Mouse (Mus musculus) forebrain, embryonic 11.5 days (tissue): ENCODE data around the gene Proser3. TPM values are rescaled to one million over a fixed set of nuclear protein-coding genes. Genes with fewer than 3 reads are reported as not detected.

Experiments
- ATAC-seq: fragments of 200-750 bp; cut with Nextera tagmentation; replicated peaks from 2 replicates; pipeline ENCODE4 v1.8.0; 2017; ENCODE audit warnings: moderate TSS enrichment; ENCODE audit not compliant: low FRiP score
- DNase-seq: peaks from one replicate; pipeline ENCODE4 v3.0.0-alpha.2; 2017; ENCODE audit warnings: low spot score
- H3K27ac ChIP-seq: fragments of 300-500 bp; sonication (generic); 2 replicates; pipeline ENCODE4 v1.5.1; 2014; ENCODE audit warnings: low read depth, low read length
- H3K27me3 ChIP-seq: fragments of 300-500 bp; sonication (generic); 2 replicates; pipeline ENCODE4 v1.6.1; 2014; ENCODE audit warnings: mild to moderate bottlenecking, low read length, mixed read lengths; ENCODE audit not compliant: control insufficient read depth, insufficient read depth
- H3K36me3 ChIP-seq: fragments of 300-500 bp; sonication (generic); 2 replicates; pipeline ENCODE4 v1.6.1; 2014; ENCODE audit warnings: mild to moderate bottlenecking, low read length, moderate library complexity, mixed read lengths; ENCODE audit not compliant: control insufficient read depth, insufficient read depth
- H3K4me1 ChIP-seq: fragments of 300-500 bp; sonication (generic); replicated peaks from 2 replicates; pipeline ENCODE4 v1.6.1; 2014; ENCODE audit warnings: low read length, mixed read lengths; ENCODE audit not compliant: control insufficient read depth, insufficient read depth
- H3K4me2 ChIP-seq: fragments of 300-500 bp; sonication (generic); 2 replicates; pipeline ENCODE4 v1.6.1; 2014; ENCODE audit warnings: low read depth, mild to moderate bottlenecking, low read length, moderate library complexity, mixed read lengths; ENCODE audit not compliant: severe bottlenecking
- H3K4me3 ChIP-seq: fragments of 300-500 bp; sonication (generic); 2 replicates; pipeline ENCODE4 v1.5.1; 2014; ENCODE audit warnings: low read depth, low read length
- H3K9ac ChIP-seq: fragments of 300-500 bp; sonication (generic); 2 replicates; pipeline ENCODE4 v1.6.1; 2014; ENCODE audit warnings: low read length
- H3K9me3 ChIP-seq: fragments of 300-500 bp; sonication (generic); 2 replicates; pipeline ENCODE4 v1.6.1; 2016; ENCODE audit warnings: low read length, mixed read lengths; ENCODE audit not compliant: control insufficient read depth
- WGBS: fragments of 180-500 bp; shearing (Covaris S2); extraction: QIAGEN DNeasy Blood & Tissue Kit; methylation state at CpG from one replicate; pipeline ENCODE4 v1.1.7; 2014; 5-methylcytosine and 5-hydroxymethylcytosine counted together
- polyA plus RNA-seq: library from polyadenylated mRNA; unstranded; fragments of >200 nt; fragmentation: Nextera tagmentation; extraction: Ambion mirVana; gene quantifications from 2 replicates; pipeline ENCODE4 v1.2.1, GENCODE M21; 2014

Gene Proser3
- polyA plus RNA-seq, 1 experiment from 2014 or later: 23.6 TPM

DNA sequence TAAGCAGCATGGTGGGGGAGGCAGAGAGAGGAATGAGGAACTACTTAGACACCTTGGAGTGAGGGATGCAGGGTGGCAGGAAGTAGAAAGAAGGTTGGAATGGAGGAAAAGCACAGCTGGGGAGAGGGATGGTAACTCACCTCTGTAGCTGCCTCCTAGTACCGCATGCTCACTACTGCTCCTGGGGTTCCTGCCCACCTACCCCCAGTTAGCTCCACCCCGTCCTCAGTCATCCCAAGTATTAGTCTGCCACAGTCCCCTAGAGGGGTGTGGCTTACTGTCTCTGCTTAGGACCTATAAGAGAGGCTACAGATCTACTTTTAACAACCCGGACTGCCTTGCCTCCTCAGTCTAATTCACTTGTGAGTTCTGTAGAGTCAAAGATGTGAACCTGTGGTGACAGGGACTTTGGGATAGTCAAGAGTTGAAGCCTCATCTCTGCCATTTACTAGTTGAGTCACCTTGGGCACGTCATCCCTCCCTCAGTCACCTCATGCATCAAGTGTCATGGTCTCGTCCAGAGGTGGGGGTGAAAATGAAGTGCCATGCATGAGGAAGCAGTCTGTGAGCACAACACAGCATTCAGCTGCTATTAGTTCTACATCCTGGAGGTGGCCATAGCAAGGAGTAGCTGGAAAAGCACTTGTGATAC lies 40.8 kb upstream of the Proser3 start:
- H3K36me3 ChIP-seq: no peaks in the 10 kb centered on the region
- no peaks in the 10 kb centered on the region for H3K27me3 ChIP-seq
- H3K27ac ChIP-seq: no peak overlapping the region
- no peak overlapping the region for H3K4me2 ChIP-seq
- WGBS: 60% methylated on average over 5 of the region's 5 CpGs
- no peaks in the 10 kb centered on the region; the same call in 1 of the 2 replicates for H3K4me1 ChIP-seq
- no peaks in the 10 kb centered on the region for H3K9me3 ChIP-seq
- H3K4me3 ChIP-seq: no peak overlapping the region
- no peak for ATAC-seq
- no peak overlapping the region for H3K9ac ChIP-seq
- DNase-seq: no peak

DNA sequence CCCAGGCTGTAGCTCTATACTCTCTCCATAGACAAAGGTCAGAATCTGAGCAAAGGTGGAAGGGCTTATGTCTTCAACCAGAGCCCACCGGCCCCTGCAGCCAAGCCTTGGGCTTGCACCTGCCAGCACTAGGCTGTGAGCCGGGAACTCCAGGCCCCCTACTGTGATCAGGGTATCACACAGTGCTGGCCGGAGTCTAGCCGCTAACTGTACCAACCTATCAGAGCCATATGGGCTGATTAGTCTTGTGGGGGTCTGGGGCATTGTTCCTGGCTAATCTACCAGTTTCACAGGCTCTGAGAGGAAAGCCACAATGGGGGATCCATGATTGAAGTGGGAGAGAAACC lies 39.5 kb upstream of the Proser3 start:
- Histone ChIP-seq H3K4me3 (no peak overlapping the region), H3K27ac (no peak overlapping the region), H3K9me3 (no peaks in the 10 kb centered on the region), H3K9ac (no peak overlapping the region), H3K4me1 (peaks cover 8% of the 10 kb centered on the region), H3K27me3 (no peaks in the 10 kb centered on the region), H3K36me3 (no peaks in the 10 kb centered on the region), H3K4me2 (no peak overlapping the region)
- ATAC-seq: no peak
- no peak for DNase-seq
- 27% methylated on average over 4 of the region's 4 CpGs for WGBS

DNA sequence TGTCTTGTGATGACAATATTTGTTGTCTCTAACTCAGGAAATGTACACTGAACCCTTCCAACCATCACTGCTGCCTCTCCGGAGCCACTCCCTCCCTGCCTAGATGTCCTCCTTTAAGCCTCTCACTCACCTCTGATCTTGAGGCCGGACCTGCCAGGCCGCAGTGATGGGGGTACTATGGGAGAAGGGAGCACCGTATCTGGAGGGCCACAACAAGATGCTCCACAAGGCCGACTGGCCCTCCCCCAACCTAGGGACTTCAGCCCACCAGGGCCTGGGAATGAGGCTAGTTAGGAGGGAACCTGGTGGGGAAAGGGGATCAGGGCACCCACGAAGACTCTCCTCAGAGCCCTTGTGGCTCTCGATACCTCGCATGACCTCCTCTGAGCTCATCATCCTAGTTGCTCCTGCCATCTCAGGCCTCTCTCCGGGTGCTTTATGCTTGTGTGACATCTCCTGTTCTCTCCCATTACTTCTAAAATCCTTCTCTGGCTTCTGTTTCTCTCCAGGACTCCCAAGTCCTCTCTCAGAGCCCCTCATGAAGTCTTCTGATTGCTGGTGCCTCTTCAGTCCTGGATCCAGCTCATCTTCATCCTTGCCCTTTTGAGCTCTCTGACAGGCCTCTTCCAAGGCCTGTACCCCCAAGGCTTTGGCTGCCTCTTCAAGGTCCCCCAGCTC lies 39.0 kb upstream of the Proser3 start:
- ATAC-seq (no peak), DNase-seq (no peak)
- Histone ChIP-seq H3K9me3 (no peaks in the 10 kb centered on the region), H3K36me3 (no peaks in the 10 kb centered on the region), H3K27ac (no peak overlapping the region), H3K4me2 (no peak overlapping the region), H3K9ac (no peak overlapping the region), H3K4me3 (no peak overlapping the region), H3K4me1 (peaks cover 8% of the 10 kb centered on the region), H3K27me3 (no peaks in the 10 kb centered on the region)
- 86% methylated on average over 9 of the region's 9 CpGs for whole genome bisulfite sequencing

DNA sequence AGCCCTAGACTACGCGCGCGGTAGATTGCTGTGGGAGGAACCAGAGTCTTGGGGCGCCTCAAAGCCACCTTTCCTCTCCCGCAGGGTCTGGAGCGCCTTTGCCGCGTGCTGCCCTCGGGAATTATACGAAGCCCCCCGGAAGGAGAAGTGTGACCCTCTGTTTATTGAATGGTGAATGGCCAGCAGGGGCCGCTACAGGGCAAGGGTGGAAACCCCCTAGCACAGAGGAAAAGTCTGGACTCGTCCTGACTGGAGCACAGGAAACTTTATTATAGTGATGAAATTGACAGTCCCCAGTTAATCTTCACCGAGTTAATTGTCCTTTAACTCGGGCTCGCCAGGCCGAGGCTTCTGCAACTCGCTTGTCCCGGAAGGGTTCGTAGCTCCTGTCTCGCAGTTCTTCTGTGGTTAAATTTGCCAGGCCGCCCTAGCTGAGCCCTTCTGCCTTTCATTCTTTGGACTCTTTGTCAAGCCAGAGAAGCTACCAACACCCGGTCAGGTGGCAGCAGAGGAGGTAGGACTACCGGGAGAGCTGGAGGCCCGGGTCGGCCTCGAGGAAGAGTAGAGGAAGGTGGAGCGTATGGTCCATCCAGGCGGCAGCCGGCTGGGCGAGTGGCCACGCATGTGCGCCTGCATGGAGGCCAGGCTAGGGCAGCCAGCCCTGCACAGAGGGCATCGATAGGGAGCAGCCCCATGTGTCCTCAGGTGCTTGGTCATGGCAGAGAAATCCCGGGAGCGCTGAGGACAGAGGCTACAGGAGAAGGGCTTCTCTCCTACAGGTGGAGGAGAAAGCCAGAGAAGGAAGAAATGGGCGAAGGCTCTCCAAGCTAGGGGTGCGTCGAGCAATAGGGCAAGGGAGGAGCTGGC lies 37.6 kb upstream of the Proser3 start:
- Histone ChIP-seq H3K36me3 (peaks cover 4% of the 10 kb centered on the region; the same call in 1 of the 2 replicates), H3K4me3 (peak overlapping the region; percentile 96), H3K9ac (peak overlapping the region; percentile 99), H3K27me3 (no peaks in the 10 kb centered on the region), H3K9me3 (no peaks in the 10 kb centered on the region), H3K4me1 (peaks cover 8% of the 10 kb centered on the region), H3K27ac (peak overlapping the region; percentile 13), H3K4me2 (peak overlapping the region; percentile 93)
- 29% methylated on average over 40 of the region's 40 CpGs for WGBS
- DNase-seq: peak; percentile 94
- ATAC-seq: peak; percentile 63

DNA sequence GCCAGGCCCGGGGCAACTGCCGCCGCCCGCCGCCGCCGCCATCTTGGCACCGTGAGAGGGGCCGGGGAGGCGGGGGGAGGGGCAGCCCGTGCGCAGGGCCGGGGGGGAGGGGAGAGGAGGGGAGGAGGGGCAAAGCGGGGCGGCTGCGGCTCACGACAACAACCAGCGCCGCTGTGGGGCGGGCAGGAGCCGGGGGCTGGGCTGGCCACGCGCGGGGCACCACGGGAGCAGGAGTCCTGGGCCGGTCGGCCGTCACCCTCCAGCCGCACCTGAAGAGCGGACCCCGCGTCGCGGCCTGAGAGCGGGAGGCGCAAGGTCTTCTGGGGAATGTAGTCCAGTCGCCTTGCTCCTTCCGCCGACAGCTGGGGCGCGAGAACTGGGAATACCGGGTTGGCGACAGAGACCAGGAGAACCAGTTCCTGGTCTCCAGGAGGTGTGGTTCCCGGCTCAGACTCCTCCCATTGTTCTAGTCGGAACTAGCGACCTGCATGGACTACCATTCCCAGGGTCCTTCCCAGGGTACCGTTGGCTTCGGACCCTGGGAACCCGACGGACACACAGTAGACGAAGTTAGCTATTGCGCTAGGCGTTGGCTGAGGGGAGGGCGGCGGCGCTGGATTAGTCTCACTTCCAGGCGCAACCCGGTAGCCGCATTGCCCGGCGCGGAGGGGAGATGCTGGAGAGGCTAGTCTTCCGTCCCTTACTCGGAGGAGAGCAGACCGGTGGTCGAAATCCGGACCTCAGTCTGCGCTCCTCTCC lies 36.8 kb upstream of the Proser3 start, which contains the start of gene Kmt2b:
Kmt2b (minus strand) TSS at position 51 of the 759 bp plus-strand sequence.
- peak within 1 kb of the TSS; percentile 99 for H3K9ac ChIP-seq
- under 1% methylated on average over 48 of the region's 68 CpGs for WGBS
- ATAC-seq: peak; percentile 95
- DNase-seq: peak; percentile 99
- peak within 1 kb of the TSS; percentile 96 for H3K4me3 ChIP-seq
- H3K4me2 ChIP-seq: peak within 1 kb of the TSS; percentile 93
- H3K27me3 ChIP-seq: no peaks in the 10 kb centered on the region
- peak within 1 kb of the TSS; percentile 85 for H3K27ac ChIP-seq
- H3K9me3 ChIP-seq: no peaks in the 10 kb centered on the region
- peaks cover 9% of the 10 kb centered on the region; the same call in 1 of the 2 replicates for H3K36me3 ChIP-seq
- H3K4me1 ChIP-seq: peaks cover 8% of the 10 kb centered on the region

DNA sequence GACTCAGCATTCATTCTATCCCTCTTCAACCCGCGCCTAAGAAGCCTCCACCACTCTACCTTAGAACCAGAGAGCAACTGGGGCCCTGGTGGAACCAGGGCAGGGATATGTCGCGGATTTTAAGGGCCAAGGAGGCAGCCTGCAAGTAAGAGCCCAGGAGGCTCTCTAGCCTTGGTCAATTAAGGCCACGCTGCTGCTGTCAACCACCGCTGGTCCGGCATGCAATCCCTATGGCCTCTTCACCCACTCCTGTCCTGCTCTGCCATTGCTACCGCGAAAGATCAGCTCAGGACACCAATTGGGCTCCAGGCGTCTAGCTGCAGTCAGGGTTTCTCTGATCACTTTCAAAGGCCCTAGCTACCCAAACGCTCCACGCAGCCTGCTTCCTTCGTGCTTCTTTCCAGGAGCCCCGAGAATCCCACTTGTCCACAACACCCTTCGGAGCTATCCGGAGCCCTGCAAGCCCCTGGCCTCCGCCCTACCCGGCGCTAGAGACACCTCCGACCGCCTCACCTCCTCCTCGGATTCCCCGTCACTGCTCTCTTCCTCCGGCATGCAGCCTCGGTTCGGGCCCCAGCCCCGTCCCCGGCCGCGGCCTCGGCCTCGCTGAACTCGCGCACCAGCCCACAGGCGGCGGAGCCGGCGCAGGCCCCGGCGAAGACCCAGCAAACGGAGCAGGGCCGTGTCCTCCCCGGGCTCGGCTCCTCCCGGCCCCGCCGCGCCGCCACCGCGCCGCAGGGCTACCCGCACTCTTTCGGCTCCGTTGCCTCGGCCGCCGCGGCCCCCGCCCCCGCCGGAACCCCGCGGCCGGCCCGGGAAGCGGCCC lies 36.0 kb upstream of the Proser3 start:
- WGBS: under 1% methylated on average over 60 of the region's 67 CpGs
- ATAC-seq (peak; percentile 50), DNase-seq (peak; percentile 79)
- Histone ChIP-seq H3K4me1 (peaks cover 8% of the 10 kb centered on the region), H3K4me3 (peak overlapping the region; percentile 96), H3K27me3 (no peaks in the 10 kb centered on the region), H3K4me2 (peak overlapping the region; percentile 93), H3K9me3 (no peaks in the 10 kb centered on the region), H3K9ac (peak overlapping the region; percentile 99), H3K36me3 (peaks cover 11% of the 10 kb centered on the region; the same call in 1 of the 2 replicates), H3K27ac (peak overlapping the region; percentile 85)

DNA sequence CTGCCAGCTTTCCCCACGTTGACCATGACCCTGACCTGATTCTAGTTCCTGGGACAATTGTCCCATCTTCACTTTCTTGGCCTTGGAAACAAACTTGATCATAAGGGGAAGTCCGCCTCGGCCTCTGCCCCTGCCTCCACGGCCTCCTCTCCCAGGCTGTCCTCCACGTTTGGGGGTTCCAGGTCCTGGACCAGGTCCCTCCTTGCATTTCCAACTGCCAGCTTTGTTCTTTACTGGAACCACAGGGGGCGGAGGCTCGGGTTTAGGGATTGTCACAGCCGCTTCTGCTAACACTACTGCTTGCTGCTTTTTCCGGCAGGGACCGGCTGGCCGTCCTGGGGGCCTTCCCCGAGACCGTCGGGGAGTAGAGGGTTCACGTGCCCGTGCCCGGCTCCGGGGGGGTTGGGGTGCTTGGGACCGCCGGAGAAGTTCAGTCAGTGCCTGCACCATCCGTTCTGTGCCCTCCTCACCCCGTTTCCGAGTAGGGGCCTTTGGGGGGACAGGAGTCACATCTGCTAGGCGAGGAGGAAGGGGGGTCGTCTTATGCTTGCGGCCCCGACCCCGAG lies 34.4 kb upstream of the Proser3 start:
- H3K9ac ChIP-seq: no peak overlapping the region; the same call in 1 of the 2 replicates
- ATAC-seq (no peak), DNase-seq (no peak)
- no peaks in the 10 kb centered on the region for H3K9me3 ChIP-seq
- no peaks in the 10 kb centered on the region for H3K27me3 ChIP-seq
- H3K27ac ChIP-seq: no peak overlapping the region
- H3K4me2 ChIP-seq: no peak overlapping the region; the same call in 1 of the 2 replicates
- H3K4me1 ChIP-seq: peaks cover 8% of the 10 kb centered on the region
- 90% methylated on average over 28 of the region's 28 CpGs for WGBS
- no peak overlapping the region; the same call in 1 of the 2 replicates for H3K4me3 ChIP-seq
- peaks cover 14% of the 10 kb centered on the region for H3K36me3 ChIP-seq
